Mouse (Mus musculus): ENCODE results near the gene Olfr555.
"Not testable (repeated sequence)": the region's sequence is repeated elsewhere in the genome, so short reads cannot be mapped to it uniquely, and the experiment has no call there.

Olfr555 gene

GRCm38 (mm10) chr7:102658523-102658922 lies at the start of gene Olfr555:
Gene Olfr555, plus strand, starts transcription at chr7:102658823.
- no peak for ATAC-seq (ENCODE audit: insufficient number of reproducible peaks, low FRiP score, low TSS enrichment)

GRCm38 (mm10) chr7:102618118-102618517 lies 40.5 kb upstream of the Olfr555 start, which contains the start of gene Olfr553:
Gene Olfr553, minus strand, starts transcription at chr7:102618218.
- ATAC-seq (ENCODE audit: insufficient number of reproducible peaks, low FRiP score, low TSS enrichment): no peak

GRCm38 (mm10) chr7:102619608-102620007 lies 39.0 kb upstream of the Olfr555 start:
- no peak for ATAC-seq (ENCODE audit: insufficient number of reproducible peaks, low FRiP score, low TSS enrichment)

GRCm38 (mm10) chr7:102620368-102620767 lies 38.3 kb upstream of the Olfr555 start:
- ATAC-seq (ENCODE audit: insufficient number of reproducible peaks, low FRiP score, low TSS enrichment): not testable (repeated sequence)

GRCm38 (mm10) chr7:102636665-102637064 lies 22.0 kb upstream of the Olfr555 start:
- no peak for ATAC-seq (ENCODE audit: insufficient number of reproducible peaks, low FRiP score, low TSS enrichment)

- no peak for ATAC-seq (ENCODE audit: insufficient number of reproducible peaks, low FRiP score, low TSS enrichment)
Measured at GRCm38 (mm10) chr7:102638132-102638531, 20.5 kb upstream of the Olfr555 start, which contains the start of gene Olfr554. Gene Olfr554, plus strand, starts transcription at chr7:102638432.

- not testable (repeated sequence) for ATAC-seq (ENCODE audit: insufficient number of reproducible peaks, low FRiP score, low TSS enrichment)
Measured at GRCm38 (mm10) chr7:102644945-102645344, 13.7 kb upstream of the Olfr555 start.

- no peak for ATAC-seq (ENCODE audit: insufficient number of reproducible peaks, low FRiP score, low TSS enrichment)
Measured at GRCm38 (mm10) chr7:102664599-102664998, 6.0 kb downstream of the Olfr555 start, which contains the start of gene Olfr556. Gene Olfr556, plus strand, starts transcription at chr7:102664899.

- no peak for ATAC-seq (ENCODE audit: insufficient number of reproducible peaks, low FRiP score, low TSS enrichment)
Measured at GRCm38 (mm10) chr7:102665378-102665777, 6.8 kb downstream of the Olfr555 start.

GRCm38 (mm10) chr7:102676225-102676624 lies 17.6 kb downstream of the Olfr555 start:
- ATAC-seq (ENCODE audit: insufficient number of reproducible peaks, low FRiP score, low TSS enrichment): no peak

- no peak for ATAC-seq (ENCODE audit: insufficient number of reproducible peaks, low FRiP score, low TSS enrichment)
Measured at GRCm38 (mm10) chr7:102681916-102682315, 23.3 kb downstream of the Olfr555 start.

GRCm38 (mm10) chr7:102686944-102687501 lies 28.4 kb downstream of the Olfr555 start, which contains the start of gene Trim68:
Gene Trim68, minus strand, starts transcription at chr7:102687327.
- peak; percentile 86 for ATAC-seq (ENCODE audit: insufficient number of reproducible peaks, low FRiP score, low TSS enrichment)

- ATAC-seq (ENCODE audit: insufficient number of reproducible peaks, low FRiP score, low TSS enrichment): no peak
Measured at GRCm38 (mm10) chr7:102695358-102696125, 36.9 kb downstream of the Olfr555 start, which contains the start of gene Olfr557. Gene Olfr557, plus strand, starts transcription at chr7:102695910.

GRCm38 (mm10) chr7:102698461-102698860 lies 39.8 kb downstream of the Olfr555 start:
- no peak for ATAC-seq (ENCODE audit: insufficient number of reproducible peaks, low FRiP score, low TSS enrichment)

- no peak for ATAC-seq (ENCODE audit: insufficient number of reproducible peaks, low FRiP score, low TSS enrichment)
Measured at GRCm38 (mm10) chr7:102701915-102702314, 43.3 kb downstream of the Olfr555 start, which contains the start of gene Olfr558. Gene Olfr558, plus strand, starts transcription at chr7:102702215.

All from cerebellum, adult (tissue).